Mouse (Mus musculus) heart, postnatal 0 days (tissue): ENCODE measurements around the gene Pou6f1.
A peak's percentile ranks its signal among the peaks of the same experiment; 100 is the strongest.

Experiments
- CTCF ChIP-seq: IDR thresholded peaks from 2 replicates; pipeline ENCODE4 v1.5.1; 2016; ENCODE audit warnings: antibody characterized with exemption, control low read depth, low read depth
- EP300 ChIP-seq: IDR thresholded peaks from 2 replicates; pipeline ENCODE4 v1.6.1; 2016; ENCODE audit warnings: antibody characterized with exemption, low read depth

GRCm38 (mm10) chr15:100600047-100600695, 387 bp upstream of the Pou6f1 start:
- TF ChIP-seq EP300 (no peak), CTCF (peak; percentile 56)
